Mouse (Mus musculus): ENCODE measurements around the gene Tesc. TPM values are rescaled to one million over a fixed set of nuclear protein-coding genes. Genes with fewer than 3 reads are reported as not detected.

Gene Tesc
- polyA plus RNA-seq, 1 experiment from 2014 or later: 3.4 TPM

- Histone ChIP-seq H3K27ac (replicated peaks; ENCODE audit: low read depth, low read length) (no peak overlapping the region), H3K4me3 (ENCODE audit: low read depth, low read length) (no peak overlapping the region), H3K9me3 (replicated peaks; ENCODE audit: control insufficient read depth, low read length) (no peaks in the 10 kb centered on the region), H3K4me2 (ENCODE audit: low read depth, low read length) (no peak overlapping the region), H3K36me3 (replicated peaks; ENCODE audit: control insufficient read depth, insufficient read depth, low read depth, low read length) (peaks cover 2% of the 10 kb centered on the region), H3K4me1 (ENCODE audit: control insufficient read depth, insufficient read depth, low read length) (no peaks in the 10 kb centered on the region), H3K9ac (replicated peaks; ENCODE audit: low read length) (no peak overlapping the region; the same call in 1 of the 2 replicates), H3K27me3 (ENCODE audit: control insufficient read depth, insufficient read depth, low read length) (no peaks in the 10 kb centered on the region)
- peak; percentile 73 for DNase-seq (ENCODE audit: low spot score)
- ATAC-seq (replicated peaks; ENCODE audit: insufficient number of reproducible peaks, low FRiP score, low TSS enrichment, low read depth): peak; percentile 30; the same call in 1 of the 2 replicates
- 51% methylated on average over 9 of the region's 9 CpGs for WGBS
These were observed 41.8 kb downstream of the Tesc start for GRCm38 (mm10) chr5:118069315-118069714.

- Histone ChIP-seq H3K27ac (replicated peaks; ENCODE audit: low read depth, low read length) (no peak overlapping the region), H3K36me3 (replicated peaks; ENCODE audit: control insufficient read depth, insufficient read depth, low read depth, low read length) (peaks cover 2% of the 10 kb centered on the region), H3K27me3 (ENCODE audit: control insufficient read depth, insufficient read depth, low read length) (no peaks in the 10 kb centered on the region), H3K4me2 (ENCODE audit: low read depth, low read length) (no peak overlapping the region), H3K9ac (replicated peaks; ENCODE audit: low read length) (no peak overlapping the region), H3K4me1 (ENCODE audit: control insufficient read depth, insufficient read depth, low read length) (no peaks in the 10 kb centered on the region), H3K9me3 (replicated peaks; ENCODE audit: control insufficient read depth, low read length) (no peaks in the 10 kb centered on the region), H3K4me3 (ENCODE audit: low read depth, low read length) (no peak overlapping the region)
- DNase-seq (ENCODE audit: low spot score): no peak
- 86% methylated on average over 5 of the region's 5 CpGs for WGBS
- ATAC-seq (replicated peaks; ENCODE audit: insufficient number of reproducible peaks, low FRiP score, low TSS enrichment, low read depth): no peak
These were observed 44.2 kb downstream of the Tesc start for GRCm38 (mm10) chr5:118071766-118072165.

GRCm38 (mm10) chr5:118073213-118073773, 45.8 kb downstream of the Tesc start:
- no peak overlapping the region for H3K4me3 ChIP-seq (ENCODE audit: low read depth, low read length)
- ATAC-seq (replicated peaks; ENCODE audit: insufficient number of reproducible peaks, low FRiP score, low TSS enrichment, low read depth): no peak
- H3K36me3 ChIP-seq (replicated peaks; ENCODE audit: control insufficient read depth, insufficient read depth, low read depth, low read length): peaks cover under 1% of the 10 kb centered on the region

GRCm38 (mm10) chr5:118076721-118077592, 49.4 kb downstream of the Tesc start:
- Histone ChIP-seq H3K4me3 (ENCODE audit: low read depth, low read length) (no peak overlapping the region), H3K9ac (replicated peaks; ENCODE audit: low read length) (no peak overlapping the region), H3K9me3 (replicated peaks; ENCODE audit: control insufficient read depth, low read length) (no peaks in the 10 kb centered on the region), H3K4me1 (ENCODE audit: control insufficient read depth, insufficient read depth, low read length) (no peaks in the 10 kb centered on the region), H3K4me2 (ENCODE audit: low read depth, low read length) (no peak overlapping the region), H3K27me3 (ENCODE audit: control insufficient read depth, insufficient read depth, low read length) (no peaks in the 10 kb centered on the region), H3K36me3 (replicated peaks; ENCODE audit: control insufficient read depth, insufficient read depth, low read depth, low read length) (no peaks in the 10 kb centered on the region; the same call in none of the 2 replicates), H3K27ac (replicated peaks; ENCODE audit: low read depth, low read length) (no peak overlapping the region)
- 92% methylated on average over 15 of the region's 15 CpGs for WGBS
- DNase-seq (ENCODE audit: low spot score) (no peak), ATAC-seq (replicated peaks; ENCODE audit: insufficient number of reproducible peaks, low FRiP score, low TSS enrichment, low read depth) (no peak)

More at GRCm38 (mm10) chr5:118073213-118073773, 45.8 kb downstream of the Tesc start:
- 85% methylated on average over 15 of the region's 15 CpGs for WGBS
- H3K4me2 ChIP-seq (ENCODE audit: low read depth, low read length): no peak overlapping the region
- no peaks in the 10 kb centered on the region for H3K4me1 ChIP-seq (ENCODE audit: control insufficient read depth, insufficient read depth, low read length)
- DNase-seq (ENCODE audit: low spot score): no peak
- no peak overlapping the region for H3K9ac ChIP-seq (replicated peaks; ENCODE audit: low read length)
- H3K27ac ChIP-seq (replicated peaks; ENCODE audit: low read depth, low read length): no peak overlapping the region
- no peaks in the 10 kb centered on the region for H3K27me3 ChIP-seq (ENCODE audit: control insufficient read depth, insufficient read depth, low read length)
- no peaks in the 10 kb centered on the region for H3K9me3 ChIP-seq (replicated peaks; ENCODE audit: control insufficient read depth, low read length)

- WGBS: 86% methylated on average over 6 of the region's 6 CpGs
- H3K9ac ChIP-seq (replicated peaks; ENCODE audit: low read length): no peak overlapping the region
- H3K27ac ChIP-seq (replicated peaks; ENCODE audit: low read depth, low read length): no peak overlapping the region
- H3K27me3 ChIP-seq (ENCODE audit: control insufficient read depth, insufficient read depth, low read length): no peaks in the 10 kb centered on the region
- no peak for DNase-seq (ENCODE audit: low spot score)
- no peaks in the 10 kb centered on the region; the same call in none of the 2 replicates for H3K36me3 ChIP-seq (replicated peaks; ENCODE audit: control insufficient read depth, insufficient read depth, low read depth, low read length)
- H3K9me3 ChIP-seq (replicated peaks; ENCODE audit: control insufficient read depth, low read length): no peaks in the 10 kb centered on the region
- H3K4me3 ChIP-seq (ENCODE audit: low read depth, low read length): no peak overlapping the region
- H3K4me2 ChIP-seq (ENCODE audit: low read depth, low read length): no peak overlapping the region
- ATAC-seq (replicated peaks; ENCODE audit: insufficient number of reproducible peaks, low FRiP score, low TSS enrichment, low read depth): no peak
- H3K4me1 ChIP-seq (ENCODE audit: control insufficient read depth, insufficient read depth, low read length): no peaks in the 10 kb centered on the region
These were observed 51.0 kb downstream of the Tesc start for GRCm38 (mm10) chr5:118078550-118078949.

- WGBS: 84% methylated on average over 6 of the region's 6 CpGs
- Histone ChIP-seq H3K9me3 (replicated peaks; ENCODE audit: control insufficient read depth, low read length) (no peaks in the 10 kb centered on the region), H3K4me1 (ENCODE audit: control insufficient read depth, insufficient read depth, low read length) (no peaks in the 10 kb centered on the region), H3K4me3 (ENCODE audit: low read depth, low read length) (no peak overlapping the region), H3K27me3 (ENCODE audit: control insufficient read depth, insufficient read depth, low read length) (no peaks in the 10 kb centered on the region), H3K27ac (replicated peaks; ENCODE audit: low read depth, low read length) (no peak overlapping the region), H3K4me2 (ENCODE audit: low read depth, low read length) (no peak overlapping the region), H3K9ac (replicated peaks; ENCODE audit: low read length) (no peak overlapping the region), H3K36me3 (replicated peaks; ENCODE audit: control insufficient read depth, insufficient read depth, low read depth, low read length) (no peaks in the 10 kb centered on the region; the same call in 1 of the 2 replicates)
- DNase-seq (ENCODE audit: low spot score): no peak
- no peak for ATAC-seq (replicated peaks; ENCODE audit: insufficient number of reproducible peaks, low FRiP score, low TSS enrichment, low read depth)
These were observed 51.8 kb downstream of the Tesc start for GRCm38 (mm10) chr5:118079354-118079753.

- no peaks in the 10 kb centered on the region; the same call in 1 of the 2 replicates for H3K36me3 ChIP-seq (replicated peaks; ENCODE audit: control insufficient read depth, insufficient read depth, low read depth, low read length)
These were observed 52.3 kb downstream of the Tesc start for GRCm38 (mm10) chr5:118079839-118080250.

More at GRCm38 (mm10) chr5:118079839-118080250, 52.3 kb downstream of the Tesc start:
- Histone ChIP-seq H3K4me3 (ENCODE audit: low read depth, low read length) (no peak overlapping the region), H3K27me3 (ENCODE audit: control insufficient read depth, insufficient read depth, low read length) (no peaks in the 10 kb centered on the region), H3K27ac (replicated peaks; ENCODE audit: low read depth, low read length) (no peak overlapping the region), H3K9ac (replicated peaks; ENCODE audit: low read length) (no peak overlapping the region), H3K4me1 (ENCODE audit: control insufficient read depth, insufficient read depth, low read length) (no peaks in the 10 kb centered on the region), H3K4me2 (ENCODE audit: low read depth, low read length) (no peak overlapping the region), H3K9me3 (replicated peaks; ENCODE audit: control insufficient read depth, low read length) (no peaks in the 10 kb centered on the region)
- DNase-seq (ENCODE audit: low spot score): no peak
- peak; percentile 72; the same call in 1 of the 2 replicates for ATAC-seq (replicated peaks; ENCODE audit: insufficient number of reproducible peaks, low FRiP score, low TSS enrichment, low read depth)
- 83% methylated on average over 11 of the region's 11 CpGs for WGBS

Measured in embryonic facial prominence, embryonic 11.5 days (tissue).